Mouse (Mus musculus): ENCODE data around the gene Dcdc2b. TPM values are rescaled to one million over a fixed set of nuclear protein-coding genes. Genes with fewer than 3 reads are reported as not detected.

Dcdc2b gene
- polyA plus RNA-seq (2015; fragmentation: Nextera tagmentation; extraction: Ambion mirVana) = 3.8 TPM in 2 replicates

GRCm38 (mm10) chr4:129614093-129614492 is at the start of gene Dcdc2b:
Gene Dcdc2b, minus strand, starts transcription at chr4:129614257.
- Histone ChIP-seq H3K4me3 (ENCODE audit: low read length) (no peak within 1 kb of the TSS), H3K4me2 (ENCODE audit: low read depth, low read length) (no peak within 1 kb of the TSS), H3K9me3 (ENCODE audit: control insufficient read depth, low read length) (no peaks in the 10 kb centered on the region), H3K27ac (ENCODE audit: low read length) (no peak within 1 kb of the TSS), H3K36me3 (ENCODE audit: control insufficient read depth, insufficient read depth, low read length) (peaks cover 6% of the 10 kb centered on the region; the same call in 1 of the 2 replicates), H3K9ac (ENCODE audit: low read length) (no peak within 1 kb of the TSS), H3K27me3 (ENCODE audit: control insufficient read depth, insufficient read depth, low read depth, low read length) (no peaks in the 10 kb centered on the region), H3K4me1 (replicated peaks; ENCODE audit: control insufficient read depth, insufficient read depth, low read length) (peaks cover 6% of the 10 kb centered on the region)
- 67% methylated on average over 6 of the region's 6 CpGs for WGBS
- no peak for ATAC-seq (ENCODE audit: low read depth)

GRCm38 (mm10) chr4:129662255-129662813 is 48.3 kb upstream of the Dcdc2b start:
- 71% methylated on average over 3 of the region's 3 CpGs for WGBS
- H3K36me3 ChIP-seq (ENCODE audit: control insufficient read depth, insufficient read depth, low read length) = peaks cover 14% of the 10 kb centered on the region

DNA sequence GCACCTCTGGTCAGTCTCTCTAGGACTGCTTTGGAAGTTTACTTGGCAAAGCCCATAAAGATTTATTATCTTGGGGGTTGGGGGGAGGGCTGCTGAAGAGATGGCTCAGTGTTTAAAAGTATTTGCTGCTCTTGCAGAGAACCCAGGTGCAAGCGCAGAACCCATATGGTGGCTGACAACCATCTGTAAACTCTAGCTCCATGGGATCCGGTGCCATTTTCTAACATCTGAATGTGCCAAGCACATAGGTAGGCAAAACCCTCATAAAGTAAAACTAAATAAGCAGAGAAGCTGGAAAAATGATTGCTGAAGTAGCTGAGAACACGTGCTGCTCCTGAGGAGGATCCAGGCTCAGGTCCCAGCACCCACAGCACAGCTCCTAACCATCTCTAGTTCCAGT is 47.5 kb upstream of the Dcdc2b start:
- H3K4me2 ChIP-seq (ENCODE audit: low read depth, low read length) = no peak overlapping the region
- no peaks in the 10 kb centered on the region for H3K9me3 ChIP-seq (ENCODE audit: control insufficient read depth, low read length)
- H3K27me3 ChIP-seq (ENCODE audit: control insufficient read depth, insufficient read depth, low read depth, low read length) = no peaks in the 10 kb centered on the region
- ATAC-seq (ENCODE audit: low read depth) = no peak
- peaks cover 19% of the 10 kb centered on the region for H3K36me3 ChIP-seq (ENCODE audit: control insufficient read depth, insufficient read depth, low read length)
- no peaks in the 10 kb centered on the region for H3K4me1 ChIP-seq (replicated peaks; ENCODE audit: control insufficient read depth, insufficient read depth, low read length)
- no peak overlapping the region for H3K9ac ChIP-seq (ENCODE audit: low read length)
- H3K27ac ChIP-seq (ENCODE audit: low read length) = no peak overlapping the region
- no peak overlapping the region for H3K4me3 ChIP-seq (ENCODE audit: low read length)
- 90% methylated on average over 3 of the region's 3 CpGs for WGBS

More at GRCm38 (mm10) chr4:129662255-129662813, 48.3 kb upstream of the Dcdc2b start:
- H3K27me3 ChIP-seq (ENCODE audit: control insufficient read depth, insufficient read depth, low read depth, low read length) = no peaks in the 10 kb centered on the region
- no peaks in the 10 kb centered on the region for H3K9me3 ChIP-seq (ENCODE audit: control insufficient read depth, low read length)
- no peaks in the 10 kb centered on the region for H3K4me1 ChIP-seq (replicated peaks; ENCODE audit: control insufficient read depth, insufficient read depth, low read length)
- H3K4me2 ChIP-seq (ENCODE audit: low read depth, low read length) = no peak overlapping the region
- H3K4me3 ChIP-seq (ENCODE audit: low read length) = no peak overlapping the region
- no peak for ATAC-seq (ENCODE audit: low read depth)
- no peak overlapping the region for H3K27ac ChIP-seq (ENCODE audit: low read length)
- H3K9ac ChIP-seq (ENCODE audit: low read length) = no peak overlapping the region

GRCm38 (mm10) chr4:129654770-129655169 is 40.7 kb upstream of the Dcdc2b start:
- Histone ChIP-seq H3K9ac (ENCODE audit: low read length) (no peak overlapping the region), H3K36me3 (ENCODE audit: control insufficient read depth, insufficient read depth, low read length) (peaks cover 55% of the 10 kb centered on the region), H3K27ac (ENCODE audit: low read length) (no peak overlapping the region), H3K4me3 (ENCODE audit: low read length) (no peak overlapping the region), H3K9me3 (ENCODE audit: control insufficient read depth, low read length) (no peaks in the 10 kb centered on the region), H3K4me1 (replicated peaks; ENCODE audit: control insufficient read depth, insufficient read depth, low read length) (no peaks in the 10 kb centered on the region), H3K27me3 (ENCODE audit: control insufficient read depth, insufficient read depth, low read depth, low read length) (no peaks in the 10 kb centered on the region), H3K4me2 (ENCODE audit: low read depth, low read length) (no peak overlapping the region)
- whole genome bisulfite sequencing = 90% methylated on average over 14 of the region's 14 CpGs
- no peak for ATAC-seq (ENCODE audit: low read depth)

DNA sequence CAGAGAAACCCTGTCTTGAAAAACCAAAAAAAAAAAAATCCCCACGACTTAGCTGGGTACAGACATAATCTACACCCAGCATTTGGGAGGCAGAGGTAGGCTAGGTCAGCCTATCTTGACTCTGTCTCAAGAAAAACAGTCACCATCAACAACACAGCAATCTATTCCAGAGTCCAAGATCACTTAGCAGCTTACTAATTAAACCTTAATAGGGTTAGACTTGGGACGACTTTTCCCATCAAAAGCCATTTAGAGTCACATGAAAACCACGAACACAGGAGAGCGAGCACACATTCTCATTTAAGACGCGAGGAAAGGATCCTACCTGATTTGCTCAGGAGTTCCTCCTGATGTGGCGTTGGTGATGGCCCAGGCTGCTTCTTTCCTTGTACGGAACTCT is 36.3 kb upstream of the Dcdc2b start:
- Histone ChIP-seq H3K9me3 (ENCODE audit: control insufficient read depth, low read length) (no peaks in the 10 kb centered on the region), H3K27me3 (ENCODE audit: control insufficient read depth, insufficient read depth, low read depth, low read length) (no peaks in the 10 kb centered on the region), H3K9ac (ENCODE audit: low read length) (no peak overlapping the region), H3K27ac (ENCODE audit: low read length) (no peak overlapping the region), H3K4me3 (ENCODE audit: low read length) (no peak overlapping the region), H3K36me3 (ENCODE audit: control insufficient read depth, insufficient read depth, low read length) (peaks cover 52% of the 10 kb centered on the region), H3K4me2 (ENCODE audit: low read depth, low read length) (no peak overlapping the region), H3K4me1 (replicated peaks; ENCODE audit: control insufficient read depth, insufficient read depth, low read length) (no peaks in the 10 kb centered on the region)
- 92% methylated on average over 8 of the region's 8 CpGs for WGBS
- no peak for ATAC-seq (ENCODE audit: low read depth)

GRCm38 (mm10) chr4:129648656-129649055 is 34.6 kb upstream of the Dcdc2b start:
- Histone ChIP-seq H3K9me3 (ENCODE audit: control insufficient read depth, low read length) (no peaks in the 10 kb centered on the region), H3K4me1 (replicated peaks; ENCODE audit: control insufficient read depth, insufficient read depth, low read length) (no peaks in the 10 kb centered on the region), H3K4me3 (ENCODE audit: low read length) (no peak overlapping the region), H3K4me2 (ENCODE audit: low read depth, low read length) (no peak overlapping the region), H3K36me3 (ENCODE audit: control insufficient read depth, insufficient read depth, low read length) (peaks cover 39% of the 10 kb centered on the region), H3K9ac (ENCODE audit: low read length) (no peak overlapping the region), H3K27me3 (ENCODE audit: control insufficient read depth, insufficient read depth, low read depth, low read length) (no peaks in the 10 kb centered on the region), H3K27ac (ENCODE audit: low read length) (no peak overlapping the region)
- WGBS = 82% methylated on average over 1 of the region's 1 CpGs
- no peak for ATAC-seq (ENCODE audit: low read depth)

GRCm38 (mm10) chr4:129645204-129645603 is 31.1 kb upstream of the Dcdc2b start:
- 86% methylated on average over 6 of the region's 6 CpGs for WGBS
- ATAC-seq (ENCODE audit: low read depth) = no peak
- H3K9me3 ChIP-seq (ENCODE audit: control insufficient read depth, low read length) = no peaks in the 10 kb centered on the region
- peaks cover 18% of the 10 kb centered on the region for H3K36me3 ChIP-seq (ENCODE audit: control insufficient read depth, insufficient read depth, low read length)
- peaks cover 2% of the 10 kb centered on the region for H3K4me1 ChIP-seq (replicated peaks; ENCODE audit: control insufficient read depth, insufficient read depth, low read length)
- no peak overlapping the region for H3K9ac ChIP-seq (ENCODE audit: low read length)
- H3K27me3 ChIP-seq (ENCODE audit: control insufficient read depth, insufficient read depth, low read depth, low read length) = no peaks in the 10 kb centered on the region
- no peak overlapping the region for H3K4me3 ChIP-seq (ENCODE audit: low read length)
- H3K27ac ChIP-seq (ENCODE audit: low read length) = no peak overlapping the region
- no peak overlapping the region for H3K4me2 ChIP-seq (ENCODE audit: low read depth, low read length)

DNA sequence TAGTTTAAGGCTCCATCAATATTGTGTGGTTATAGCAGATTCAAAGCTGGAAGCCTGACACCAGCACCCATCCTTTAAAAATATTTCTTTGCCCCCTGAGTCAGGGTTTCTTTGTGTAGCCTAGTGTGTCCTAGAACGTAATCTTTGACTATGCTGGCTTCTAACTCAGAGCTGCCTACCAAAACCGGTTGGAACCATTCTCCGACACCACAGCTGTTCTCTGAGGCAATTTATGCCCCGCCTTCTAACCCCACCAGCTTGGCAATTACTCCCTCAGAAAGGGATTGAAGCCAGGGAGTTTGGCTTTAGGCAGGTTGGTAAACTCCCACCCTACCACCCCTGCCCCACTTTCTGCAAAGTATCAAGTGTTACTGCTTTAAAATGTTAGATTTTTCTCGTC is 27.7 kb upstream of the Dcdc2b start:
- Histone ChIP-seq H3K9ac (ENCODE audit: low read length) (peak overlapping the region; percentile 32; the same call in 1 of the 2 replicates), H3K4me1 (replicated peaks; ENCODE audit: control insufficient read depth, insufficient read depth, low read length) (peaks cover 17% of the 10 kb centered on the region), H3K27me3 (ENCODE audit: control insufficient read depth, insufficient read depth, low read depth, low read length) (no peaks in the 10 kb centered on the region), H3K4me2 (ENCODE audit: low read depth, low read length) (peak overlapping the region; percentile 39), H3K36me3 (ENCODE audit: control insufficient read depth, insufficient read depth, low read length) (peaks cover 17% of the 10 kb centered on the region), H3K9me3 (ENCODE audit: control insufficient read depth, low read length) (no peaks in the 10 kb centered on the region), H3K27ac (ENCODE audit: low read length) (peak overlapping the region; percentile 55), H3K4me3 (ENCODE audit: low read length) (no peak overlapping the region)
- WGBS = 37% methylated on average over 5 of the region's 5 CpGs
- ATAC-seq (ENCODE audit: low read depth) = no peak

- Histone ChIP-seq H3K4me3 (ENCODE audit: low read length) (peak within 1 kb of the TSS; percentile 72), H3K27me3 (ENCODE audit: control insufficient read depth, insufficient read depth, low read depth, low read length) (no peaks in the 10 kb centered on the region), H3K4me2 (ENCODE audit: low read depth, low read length) (peak within 1 kb of the TSS; percentile 77), H3K36me3 (ENCODE audit: control insufficient read depth, insufficient read depth, low read length) (peaks cover 25% of the 10 kb centered on the region), H3K27ac (ENCODE audit: low read length) (peak within 1 kb of the TSS; percentile 98), H3K9me3 (ENCODE audit: control insufficient read depth, low read length) (no peaks in the 10 kb centered on the region), H3K9ac (ENCODE audit: low read length) (peak within 1 kb of the TSS; percentile 84), H3K4me1 (replicated peaks; ENCODE audit: control insufficient read depth, insufficient read depth, low read length) (peaks cover 17% of the 10 kb centered on the region)
- under 1% methylated on average over 60 of the region's 60 CpGs for WGBS
- peak; percentile 95 for ATAC-seq (ENCODE audit: low read depth)
Observed at GRCm38 (mm10) chr4:129640638-129641467, 26.8 kb upstream of the Dcdc2b start, which contains the start of gene Txlna. Gene Txlna, minus strand, starts transcription at chr4:129641065.
